Mouse (Mus musculus) lung, embryonic 14.5 days (tissue): Measurements from ENCODE around the gene Stx17. TPM values are rescaled to one million over a fixed set of nuclear protein-coding genes. Genes with fewer than 3 reads are reported as not detected.

Experiments
- ATAC-seq: fragments of 200-750 bp; cut with Nextera tagmentation; 2 replicates; pipeline ENCODE4 v1.8.0; 2017; ENCODE audit warnings: mild to moderate bottlenecking, moderate TSS enrichment, moderate library complexity; ENCODE audit not compliant: insufficient read depth
- DNase-seq: peaks from one replicate; pipeline ENCODE4 v3.0.0-alpha.2; 2015
- H3K27ac ChIP-seq: fragments of 300-500 bp; sonication (generic); 2 replicates; pipeline ENCODE4 v1.5.1; 2014; ENCODE audit warnings: low read depth, mild to moderate bottlenecking, moderate library complexity
- H3K27me3 ChIP-seq: fragments of 300-500 bp; sonication (generic); 2 replicates; pipeline ENCODE4 v1.6.1; 2014; ENCODE audit warnings: low read length, control low read depth; ENCODE audit not compliant: insufficient read depth
- H3K36me3 ChIP-seq: fragments of 300-500 bp; sonication (generic); 2 replicates; pipeline ENCODE4 v1.6.1; 2014; ENCODE audit warnings: control low read depth; ENCODE audit not compliant: insufficient read depth
- H3K4me1 ChIP-seq: fragments of 300-500 bp; sonication (generic); 2 replicates; pipeline ENCODE4 v1.6.1; 2014; ENCODE audit warnings: antibody characterized with exemption, control low read depth; ENCODE audit not compliant: insufficient read depth
- H3K4me2 ChIP-seq: fragments of 300-500 bp; sonication (generic); 2 replicates; pipeline ENCODE4 v1.6.1; 2014; ENCODE audit warnings: mild to moderate bottlenecking
- H3K4me3 ChIP-seq: fragments of 300-500 bp; sonication (generic); 2 replicates; pipeline ENCODE4 v1.5.1; 2014; ENCODE audit warnings: low read depth, low read length
- H3K9ac ChIP-seq: fragments of 300-500 bp; sonication (generic); 2 replicates; pipeline ENCODE4 v1.6.1; 2014
- H3K9me3 ChIP-seq: fragments of 300-500 bp; sonication (generic); 2 replicates; pipeline ENCODE4 v1.6.1; 2016; ENCODE audit warnings: low read depth, low read length, control low read depth
- CTCF ChIP-seq: IDR thresholded peaks from 2 replicates; pipeline ENCODE4 v1.5.1; 2016; ENCODE audit warnings: antibody characterized with exemption, low read depth
- WGBS: fragments of 180-500 bp; shearing (Covaris S2); extraction: QIAGEN DNeasy Blood & Tissue Kit; methylation state at CpG from one replicate; pipeline ENCODE4 v1.1.7; 2014; 5-methylcytosine and 5-hydroxymethylcytosine counted together
- polyA plus RNA-seq: library from polyadenylated mRNA; unstranded; fragments of >200 nt; fragmentation: Nextera tagmentation; extraction: Ambion mirVana; gene quantifications from 2 replicates; pipeline ENCODE4 v1.2.1, GENCODE M21; 2014

Gene Stx17
- polyA plus RNA-seq, 1 experiment from 2014 or later = 31.8 TPM

DNA sequence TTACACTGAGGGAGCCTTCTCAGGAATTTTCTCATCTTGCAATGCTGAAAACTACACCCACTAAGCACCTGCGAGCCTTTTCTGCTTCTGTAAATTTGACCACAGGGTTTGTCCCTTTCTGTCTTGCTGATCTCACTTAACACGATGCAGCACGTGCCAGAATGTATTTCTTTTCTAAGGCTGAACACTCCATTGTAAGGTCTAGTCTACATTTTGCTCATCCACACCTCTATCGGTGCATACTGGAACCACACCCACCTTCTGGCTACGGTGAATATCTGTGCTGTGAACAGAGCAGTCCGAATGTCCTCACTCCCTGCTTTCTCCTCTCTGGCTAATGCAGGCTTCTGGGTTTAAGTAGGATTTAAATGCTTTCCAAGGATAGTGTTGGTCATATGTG is 37.2 kb upstream of the Stx17 start:
- H3K9me3 ChIP-seq = no peaks in the 10 kb centered on the region
- H3K36me3 ChIP-seq = no peaks in the 10 kb centered on the region
- ATAC-seq = no peak
- DNase-seq = no peak
- H3K9ac ChIP-seq = no peak overlapping the region
- WGBS = 77% methylated on average over 6 of the region's 6 CpGs
- H3K4me2 ChIP-seq = no peak overlapping the region
- no peaks in the 10 kb centered on the region for H3K4me1 ChIP-seq
- no peak overlapping the region for H3K4me3 ChIP-seq
- TF ChIP-seq CTCF = no peak
- no peaks in the 10 kb centered on the region for H3K27me3 ChIP-seq
- no peak overlapping the region for H3K27ac ChIP-seq

DNA sequence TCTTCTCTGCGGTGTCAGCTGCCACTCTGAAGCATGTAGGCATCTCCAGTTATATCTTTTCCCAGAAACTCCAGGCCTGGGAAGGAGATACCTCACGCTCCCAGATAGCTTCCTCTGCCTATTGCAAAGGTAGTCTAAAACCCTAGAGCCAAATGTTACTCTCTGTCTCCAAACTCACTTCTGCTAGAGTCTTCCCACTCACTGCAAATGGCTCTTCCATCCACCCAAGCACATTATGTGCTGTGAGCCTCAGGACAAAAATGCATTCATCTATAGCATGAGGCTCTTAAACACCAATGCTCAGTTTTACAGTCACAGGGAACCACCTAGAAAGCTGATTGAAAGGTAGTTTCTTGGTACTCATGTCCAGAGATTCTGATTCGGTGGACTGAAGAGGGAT is 31.5 kb upstream of the Stx17 start:
- 77% methylated on average over 3 of the region's 3 CpGs for WGBS
- Histone ChIP-seq H3K4me3 (no peak overlapping the region), H3K4me1 (no peaks in the 10 kb centered on the region), H3K9ac (no peak overlapping the region), H3K27me3 (no peaks in the 10 kb centered on the region), H3K9me3 (no peaks in the 10 kb centered on the region), H3K4me2 (no peak overlapping the region), H3K36me3 (no peaks in the 10 kb centered on the region), H3K27ac (no peak overlapping the region)
- DNase-seq = no peak
- ATAC-seq = no peak
- no peak for TF ChIP-seq CTCF

DNA sequence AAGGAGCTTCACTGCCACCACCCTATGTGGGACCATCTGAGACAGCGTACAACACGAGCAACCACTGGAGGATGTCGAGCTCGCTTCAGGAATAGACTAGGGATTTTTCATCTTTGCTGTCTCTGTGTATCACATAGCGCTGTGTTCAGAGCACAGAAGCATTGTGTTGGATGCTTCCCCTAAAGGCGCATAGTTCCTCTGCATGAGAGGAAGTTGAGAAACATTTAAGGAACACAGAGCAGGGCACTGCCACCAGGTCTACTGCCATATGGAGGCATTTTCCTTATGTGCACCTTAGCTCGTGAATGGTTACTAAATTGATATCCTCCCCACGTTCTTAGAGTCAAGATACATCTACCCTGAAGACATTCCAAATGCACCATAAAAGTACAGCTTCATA is 24.5 kb upstream of the Stx17 start:
- TF ChIP-seq CTCF = no peak
- DNase-seq (no peak), ATAC-seq (no peak)
- no peaks in the 10 kb centered on the region for H3K27me3 ChIP-seq
- no peak overlapping the region for H3K9ac ChIP-seq
- 79% methylated on average over 8 of the region's 8 CpGs for WGBS
- H3K4me1 ChIP-seq = no peaks in the 10 kb centered on the region
- no peaks in the 10 kb centered on the region for H3K36me3 ChIP-seq
- H3K4me2 ChIP-seq = no peak overlapping the region
- H3K4me3 ChIP-seq = no peak overlapping the region
- H3K27ac ChIP-seq = no peak overlapping the region
- H3K9me3 ChIP-seq = no peaks in the 10 kb centered on the region

DNA sequence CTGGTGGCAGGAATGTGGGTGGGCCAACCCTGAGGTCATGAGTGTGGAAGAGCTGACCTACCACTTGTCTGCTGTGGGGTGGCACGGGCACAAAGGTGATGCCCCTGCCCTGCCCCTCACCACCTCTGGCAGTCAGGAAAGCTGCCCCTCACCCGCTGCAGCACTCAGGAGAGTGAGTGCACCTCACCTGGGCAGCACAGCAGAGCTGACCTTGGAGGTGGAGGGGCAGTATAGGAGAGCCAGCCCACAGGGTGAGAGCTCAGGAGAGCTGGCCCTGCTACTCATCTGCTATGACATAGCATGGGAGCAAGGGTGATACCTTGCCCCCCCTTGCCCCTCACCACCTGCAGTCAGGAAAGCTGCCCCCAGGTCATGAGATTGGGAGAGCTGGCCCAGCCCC is 22.7 kb upstream of the Stx17 start:
- 63% methylated on average over 2 of the region's 2 CpGs for WGBS

DNA sequence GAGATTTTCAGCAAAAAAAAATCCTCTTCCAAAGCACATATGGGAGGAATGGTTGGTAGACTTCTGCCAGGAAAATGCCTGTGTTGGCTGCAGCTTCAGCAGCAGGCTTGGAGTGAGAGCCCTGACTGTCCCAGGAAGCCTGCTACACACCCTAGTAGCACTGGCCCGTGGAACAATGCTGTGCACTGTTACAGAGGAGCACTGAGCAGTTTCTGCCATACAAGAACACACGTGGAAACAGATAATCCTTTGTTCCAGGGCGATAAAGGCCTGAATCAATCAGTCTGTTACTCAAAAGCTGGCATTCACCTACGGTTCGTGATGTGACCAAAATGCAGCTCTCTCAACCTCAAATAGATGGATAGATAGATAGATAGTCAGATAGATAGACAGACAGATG is 19.3 kb upstream of the Stx17 start:
- no peak overlapping the region for H3K4me2 ChIP-seq
- no peaks in the 10 kb centered on the region for H3K36me3 ChIP-seq
- no peaks in the 10 kb centered on the region for H3K4me1 ChIP-seq
- no peak overlapping the region for H3K27ac ChIP-seq
- no peak for TF ChIP-seq CTCF
- H3K4me3 ChIP-seq = no peak overlapping the region
- no peaks in the 10 kb centered on the region for H3K9me3 ChIP-seq
- H3K9ac ChIP-seq = no peak overlapping the region
- H3K27me3 ChIP-seq = no peaks in the 10 kb centered on the region
- no peak for DNase-seq
- no peak for ATAC-seq
- WGBS = 66% methylated on average over 5 of the region's 5 CpGs

More for the DNA sequence above, 22.7 kb upstream of the Stx17 start:
- ATAC-seq (no peak), DNase-seq (no peak)
- Histone ChIP-seq H3K27ac (no peak overlapping the region), H3K36me3 (no peaks in the 10 kb centered on the region), H3K4me2 (no peak overlapping the region), H3K4me1 (no peaks in the 10 kb centered on the region), H3K9ac (no peak overlapping the region), H3K4me3 (no peak overlapping the region), H3K27me3 (no peaks in the 10 kb centered on the region), H3K9me3 (no peaks in the 10 kb centered on the region)
- TF ChIP-seq CTCF = no peak

DNA sequence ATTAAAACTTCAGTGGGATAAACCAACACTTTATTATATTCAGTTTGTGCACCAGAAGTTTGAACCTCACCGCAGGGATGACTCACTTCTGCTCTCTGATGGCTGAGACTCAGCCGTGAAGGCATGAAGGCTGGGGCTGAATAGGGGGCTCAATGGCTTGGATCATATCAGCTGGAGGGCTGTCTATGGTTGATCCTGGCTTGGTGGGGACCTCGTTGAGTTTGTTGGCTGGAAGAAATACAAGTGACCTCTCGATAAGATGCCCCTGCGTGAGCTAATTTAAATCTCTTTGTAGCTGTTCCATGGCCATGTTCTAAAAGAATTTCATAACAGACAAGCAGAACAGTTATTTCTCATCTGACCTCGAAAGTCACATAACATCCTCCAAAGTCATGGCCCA is 17.6 kb upstream of the Stx17 start:
- Histone ChIP-seq H3K9ac (no peak overlapping the region), H3K36me3 (no peaks in the 10 kb centered on the region), H3K4me2 (no peak overlapping the region), H3K27me3 (no peaks in the 10 kb centered on the region), H3K9me3 (no peaks in the 10 kb centered on the region), H3K27ac (no peak overlapping the region), H3K4me1 (no peaks in the 10 kb centered on the region), H3K4me3 (no peak overlapping the region)
- WGBS = 78% methylated on average over 6 of the region's 6 CpGs
- no peak for DNase-seq
- ATAC-seq = no peak
- TF ChIP-seq CTCF = no peak

DNA sequence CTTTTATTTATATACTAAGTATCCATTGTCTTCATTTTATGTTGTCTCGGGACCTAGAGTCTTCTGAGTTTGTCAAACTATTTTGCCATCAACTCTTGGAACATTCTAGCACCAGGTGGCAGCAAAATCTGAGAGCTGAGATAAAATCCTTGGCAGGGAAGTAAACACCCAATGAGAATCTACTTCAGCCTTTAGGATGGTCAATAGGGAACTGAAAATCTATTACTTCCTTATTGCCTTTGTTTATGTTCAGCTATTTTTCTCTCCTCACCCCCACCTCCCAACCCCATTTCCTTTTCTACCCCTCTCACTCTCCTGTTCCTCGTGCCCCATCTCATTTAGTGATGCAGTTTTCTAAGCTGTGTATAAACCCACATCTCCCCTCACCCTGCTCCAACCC is 16.1 kb upstream of the Stx17 start:
- ATAC-seq (no peak), DNase-seq (peak; percentile 18)
- no peak overlapping the region for H3K9ac ChIP-seq
- TF ChIP-seq CTCF = no peak
- 60% methylated on average over 2 of the region's 2 CpGs for WGBS
- no peaks in the 10 kb centered on the region for H3K27me3 ChIP-seq
- H3K4me3 ChIP-seq = no peak overlapping the region
- no peak overlapping the region for H3K27ac ChIP-seq
- no peaks in the 10 kb centered on the region for H3K4me1 ChIP-seq
- no peaks in the 10 kb centered on the region for H3K9me3 ChIP-seq
- H3K36me3 ChIP-seq = no peaks in the 10 kb centered on the region
- H3K4me2 ChIP-seq = no peak overlapping the region

DNA sequence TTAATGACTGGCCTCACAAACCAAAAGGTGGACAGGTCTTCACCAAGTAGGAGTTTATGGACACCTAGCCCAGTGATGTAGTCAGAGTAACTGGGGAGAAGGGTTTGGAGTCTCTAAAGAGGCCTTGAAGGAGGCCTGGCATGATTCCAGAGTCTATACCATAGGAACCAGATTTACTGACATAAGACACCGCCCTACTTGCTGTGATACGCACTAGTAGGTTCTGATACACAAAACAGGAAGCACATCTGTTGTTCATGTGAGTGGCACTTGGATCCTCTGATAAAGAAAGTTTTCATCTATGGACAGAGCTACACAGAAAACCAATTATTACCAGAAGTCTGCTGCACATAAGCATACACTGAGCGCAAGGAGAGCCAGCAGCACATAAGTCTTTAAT is 14.4 kb upstream of the Stx17 start:
- H3K4me1 ChIP-seq = no peaks in the 10 kb centered on the region
- no peak overlapping the region for H3K4me3 ChIP-seq
- H3K9ac ChIP-seq = no peak overlapping the region
- H3K27me3 ChIP-seq = no peaks in the 10 kb centered on the region
- TF ChIP-seq CTCF = no peak
- no peak overlapping the region for H3K4me2 ChIP-seq
- ATAC-seq = no peak
- no peak overlapping the region for H3K27ac ChIP-seq
- no peaks in the 10 kb centered on the region for H3K36me3 ChIP-seq
- WGBS = 79% methylated on average over 3 of the region's 3 CpGs
- peak; percentile 9 for DNase-seq
- H3K9me3 ChIP-seq = no peaks in the 10 kb centered on the region
